Mouse (Mus musculus): Measurements from ENCODE around the gene Tmcc3. TPM values are rescaled to one million over a fixed set of nuclear protein-coding genes. Genes with fewer than 3 reads are reported as not detected.

Tmcc3 gene
- polyA plus RNA-seq, 1 experiment = 14.8 TPM

DNA sequence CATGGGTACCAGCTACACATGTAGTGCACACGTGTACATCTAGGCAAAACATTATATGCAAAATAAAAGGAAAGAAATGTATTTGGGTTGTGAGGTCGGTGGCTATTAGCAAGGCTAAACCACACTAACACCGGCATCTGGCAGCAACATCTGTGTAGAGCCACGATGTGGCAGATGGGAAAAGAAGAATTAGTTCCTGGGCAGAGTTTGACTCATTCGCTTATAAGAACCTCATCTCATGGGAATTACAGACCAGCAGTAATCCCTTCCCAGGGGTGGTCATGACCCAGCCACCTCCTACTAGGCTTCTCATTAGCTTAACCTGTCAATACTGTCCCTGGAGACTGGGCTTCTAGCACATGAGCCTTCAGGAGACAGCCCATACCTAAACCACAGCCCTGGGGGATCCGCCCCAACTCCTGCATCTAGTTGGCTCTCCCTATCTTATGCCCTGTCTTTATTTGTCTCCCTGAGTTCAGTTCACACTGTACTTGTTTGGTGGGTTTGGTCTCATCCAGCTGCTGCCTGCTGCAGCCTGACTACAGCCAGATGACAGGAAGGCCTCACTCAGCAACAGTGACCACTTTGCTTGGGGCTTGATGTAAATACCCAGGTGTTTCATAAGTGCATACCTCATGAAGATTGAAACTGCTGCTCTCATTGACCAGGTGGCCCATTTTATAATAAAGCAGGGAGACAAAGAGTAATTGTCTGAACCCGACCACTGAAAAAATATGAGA lies 183.9 kb downstream of the Tmcc3 start:
- no peaks in the 10 kb centered on the region for H3K9me3 ChIP-seq (replicated peaks; ENCODE audit: control insufficient read depth, insufficient read depth, low read length, poor library complexity, severe bottlenecking)
- no peak overlapping the region for H3K4me3 ChIP-seq (ENCODE audit: low read depth, low read length)
- no peak overlapping the region for H3K27ac ChIP-seq (ENCODE audit: insufficient read depth, low read length)
- TF ChIP-seq CTCF (IDR thresholded peaks at IDR 0.05; ENCODE audit: low read depth, low read length) = no peak
- TF ChIP-seq EP300 (IDR thresholded peaks at IDR 0.05; ENCODE audit: insufficient read depth, low read depth, low read length) = no peak
- TF ChIP-seq POLR2A (IDR thresholded peaks at IDR 0.05; ENCODE audit: insufficient read depth, low read length) = no peak
- no peaks in the 10 kb centered on the region for H3K36me3 ChIP-seq (ENCODE audit: control insufficient read depth, insufficient read depth, low read length, poor library complexity, severe bottlenecking)
- H3K4me1 ChIP-seq (ENCODE audit: control insufficient read depth, insufficient read depth, low read length) = no peaks in the 10 kb centered on the region
- no peak overlapping the region for H3K9ac ChIP-seq (ENCODE audit: low read depth, poor library complexity, severe bottlenecking)
- H3K27me3 ChIP-seq (ENCODE audit: control insufficient read depth, insufficient read depth, low read length, poor library complexity, severe bottlenecking) = no peaks in the 10 kb centered on the region

DNA sequence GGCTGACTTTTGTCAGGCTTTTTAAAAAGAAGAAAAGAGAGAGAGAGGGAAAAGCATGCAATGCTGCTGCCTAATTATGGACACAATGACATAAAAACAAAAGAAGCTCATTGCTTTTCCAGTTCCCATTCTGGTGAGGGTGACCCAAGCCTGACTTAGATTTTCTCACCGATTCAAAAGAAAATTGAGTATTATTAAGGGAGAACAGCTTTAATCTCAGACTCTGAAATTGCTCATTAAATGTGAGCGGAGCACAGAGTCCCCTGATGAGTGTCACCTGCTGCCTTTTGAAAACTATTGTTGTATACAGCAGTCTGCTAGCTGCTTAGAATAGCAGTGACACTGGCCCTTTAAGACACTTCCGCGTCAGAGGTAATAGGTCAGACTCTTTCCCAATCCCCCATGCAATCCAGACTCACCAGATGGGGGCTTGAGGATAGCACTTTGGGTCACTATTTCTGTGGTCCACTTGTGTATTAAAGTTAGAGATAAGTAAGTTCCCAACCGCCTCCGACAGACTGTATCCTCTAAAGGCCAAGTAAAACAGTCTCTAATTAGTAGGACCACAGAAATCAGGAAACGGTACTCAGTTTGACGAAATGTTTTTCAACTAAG lies 185.2 kb downstream of the Tmcc3 start:
- no peak overlapping the region for H3K27ac ChIP-seq (ENCODE audit: insufficient read depth, low read length)

DNA sequence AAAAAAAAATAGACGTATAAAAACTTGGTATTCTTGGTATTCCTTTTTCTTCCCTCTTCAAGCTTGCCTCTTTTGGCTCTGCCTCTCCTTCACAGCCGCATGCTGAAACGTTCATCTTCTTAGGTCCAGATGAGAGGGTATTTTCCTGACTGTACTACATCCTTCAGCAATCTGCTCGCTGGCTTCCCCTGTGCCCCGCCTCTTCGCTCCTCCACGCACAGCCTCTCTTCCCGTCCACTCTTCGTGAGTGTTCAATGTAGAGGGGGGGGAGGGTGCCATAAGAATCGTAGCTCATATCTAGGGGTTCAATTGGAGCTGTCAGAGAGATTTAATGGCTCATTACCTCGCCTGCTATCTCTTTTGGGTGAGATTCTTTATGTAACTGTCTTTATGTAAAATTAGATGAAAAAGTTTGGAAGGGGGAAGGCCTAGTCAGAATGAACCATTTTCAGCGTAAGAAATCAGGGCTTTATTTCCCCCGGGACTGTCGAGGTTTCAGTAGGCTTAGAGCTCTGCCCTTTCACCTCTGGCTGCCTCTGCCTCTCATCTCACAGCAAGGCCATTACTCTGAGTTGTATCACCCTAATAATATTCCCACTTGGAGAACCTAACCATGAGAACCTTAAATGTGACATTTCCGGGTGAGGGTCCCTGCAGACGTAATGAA lies 188.6 kb downstream of the Tmcc3 start:
- Histone ChIP-seq H3K27ac (ENCODE audit: insufficient read depth, low read length) (no peak overlapping the region), H3K9ac (ENCODE audit: low read depth, poor library complexity, severe bottlenecking) (no peak overlapping the region), H3K36me3 (ENCODE audit: control insufficient read depth, insufficient read depth, low read length, poor library complexity, severe bottlenecking) (no peaks in the 10 kb centered on the region), H3K27me3 (ENCODE audit: control insufficient read depth, insufficient read depth, low read length, poor library complexity, severe bottlenecking) (no peaks in the 10 kb centered on the region), H3K4me1 (ENCODE audit: control insufficient read depth, insufficient read depth, low read length) (no peaks in the 10 kb centered on the region), H3K9me3 (replicated peaks; ENCODE audit: control insufficient read depth, insufficient read depth, low read length, poor library complexity, severe bottlenecking) (no peaks in the 10 kb centered on the region), H3K4me3 (ENCODE audit: low read depth, low read length) (no peak overlapping the region)
- TF ChIP-seq EP300 (IDR thresholded peaks at IDR 0.05; ENCODE audit: insufficient read depth, low read depth, low read length) (no peak), CTCF (IDR thresholded peaks at IDR 0.05; ENCODE audit: low read depth, low read length) (no peak), POLR2A (IDR thresholded peaks at IDR 0.05; ENCODE audit: insufficient read depth, low read length) (no peak)

More for the DNA sequence above, 185.2 kb downstream of the Tmcc3 start:
- H3K36me3 ChIP-seq (ENCODE audit: control insufficient read depth, insufficient read depth, low read length, poor library complexity, severe bottlenecking) = no peaks in the 10 kb centered on the region
- H3K9ac ChIP-seq (ENCODE audit: low read depth, poor library complexity, severe bottlenecking) = no peak overlapping the region
- H3K9me3 ChIP-seq (replicated peaks; ENCODE audit: control insufficient read depth, insufficient read depth, low read length, poor library complexity, severe bottlenecking) = no peaks in the 10 kb centered on the region
- TF ChIP-seq CTCF (IDR thresholded peaks at IDR 0.05; ENCODE audit: low read depth, low read length) (no peak), POLR2A (IDR thresholded peaks at IDR 0.05; ENCODE audit: insufficient read depth, low read length) (no peak), EP300 (IDR thresholded peaks at IDR 0.05; ENCODE audit: insufficient read depth, low read depth, low read length) (no peak)
- no peaks in the 10 kb centered on the region for H3K4me1 ChIP-seq (ENCODE audit: control insufficient read depth, insufficient read depth, low read length)
- H3K27me3 ChIP-seq (ENCODE audit: control insufficient read depth, insufficient read depth, low read length, poor library complexity, severe bottlenecking) = no peaks in the 10 kb centered on the region
- no peak overlapping the region for H3K4me3 ChIP-seq (ENCODE audit: low read depth, low read length)

DNA sequence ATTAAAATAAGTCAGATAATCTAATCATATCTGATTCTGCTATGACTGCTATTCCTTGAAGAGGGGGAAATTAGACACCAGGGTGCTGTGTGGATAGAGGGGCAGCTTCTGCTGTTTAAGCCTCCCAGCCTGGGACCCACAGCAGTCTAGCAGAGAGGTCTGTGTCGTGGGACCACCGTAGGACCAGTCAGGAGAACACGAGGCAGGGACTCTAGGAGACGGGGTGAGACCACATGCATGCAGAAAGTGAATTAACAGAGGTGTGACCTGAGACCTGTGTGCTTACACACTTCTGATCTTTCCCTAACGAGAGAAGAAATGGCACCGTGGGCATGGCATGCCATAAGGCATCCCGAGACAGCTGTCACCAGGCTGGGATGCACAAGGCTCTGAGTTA lies 189.1 kb downstream of the Tmcc3 start:
- Histone ChIP-seq H3K9me3 (replicated peaks; ENCODE audit: control insufficient read depth, insufficient read depth, low read length, poor library complexity, severe bottlenecking) (no peaks in the 10 kb centered on the region), H3K27ac (ENCODE audit: insufficient read depth, low read length) (no peak overlapping the region), H3K9ac (ENCODE audit: low read depth, poor library complexity, severe bottlenecking) (no peak overlapping the region), H3K27me3 (ENCODE audit: control insufficient read depth, insufficient read depth, low read length, poor library complexity, severe bottlenecking) (no peaks in the 10 kb centered on the region), H3K4me1 (ENCODE audit: control insufficient read depth, insufficient read depth, low read length) (no peaks in the 10 kb centered on the region), H3K4me3 (ENCODE audit: low read depth, low read length) (no peak overlapping the region), H3K36me3 (ENCODE audit: control insufficient read depth, insufficient read depth, low read length, poor library complexity, severe bottlenecking) (no peaks in the 10 kb centered on the region)
- TF ChIP-seq EP300 (IDR thresholded peaks at IDR 0.05; ENCODE audit: insufficient read depth, low read depth, low read length) (no peak), POLR2A (IDR thresholded peaks at IDR 0.05; ENCODE audit: insufficient read depth, low read length) (no peak), CTCF (IDR thresholded peaks at IDR 0.05; ENCODE audit: low read depth, low read length) (no peak)

DNA sequence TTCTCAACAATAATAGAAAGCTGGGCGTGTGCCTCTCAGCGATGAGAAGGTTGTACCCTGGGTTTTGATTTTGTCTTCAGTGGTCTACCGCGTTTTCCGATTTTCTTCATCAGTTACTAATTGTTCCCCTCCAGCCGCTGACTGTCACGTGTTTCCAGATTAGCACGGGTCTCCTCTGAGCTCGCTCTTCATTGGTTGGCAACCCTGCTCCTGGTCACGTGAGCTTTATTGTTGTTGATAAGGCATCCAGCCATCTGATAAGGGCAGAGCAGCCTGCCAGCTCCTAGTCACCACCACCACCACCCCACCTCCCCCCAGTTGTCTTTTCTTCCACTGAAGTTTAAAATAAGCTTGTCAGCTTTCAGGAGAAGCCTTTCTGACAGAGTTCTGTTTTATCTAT lies 190.0 kb downstream of the Tmcc3 start:
- no peaks in the 10 kb centered on the region for H3K4me1 ChIP-seq (ENCODE audit: control insufficient read depth, insufficient read depth, low read length)
- no peaks in the 10 kb centered on the region for H3K9me3 ChIP-seq (replicated peaks; ENCODE audit: control insufficient read depth, insufficient read depth, low read length, poor library complexity, severe bottlenecking)
- no peaks in the 10 kb centered on the region for H3K36me3 ChIP-seq (ENCODE audit: control insufficient read depth, insufficient read depth, low read length, poor library complexity, severe bottlenecking)
- no peak overlapping the region for H3K9ac ChIP-seq (ENCODE audit: low read depth, poor library complexity, severe bottlenecking)
- no peaks in the 10 kb centered on the region for H3K27me3 ChIP-seq (ENCODE audit: control insufficient read depth, insufficient read depth, low read length, poor library complexity, severe bottlenecking)
- TF ChIP-seq CTCF (IDR thresholded peaks at IDR 0.05; ENCODE audit: low read depth, low read length) (no peak), EP300 (IDR thresholded peaks at IDR 0.05; ENCODE audit: insufficient read depth, low read depth, low read length) (no peak), POLR2A (IDR thresholded peaks at IDR 0.05; ENCODE audit: insufficient read depth, low read length) (no peak)
- H3K27ac ChIP-seq (ENCODE audit: insufficient read depth, low read length) = no peak overlapping the region
- no peak overlapping the region for H3K4me3 ChIP-seq (ENCODE audit: low read depth, low read length)

Measured in ES-Bruce4 (cell line).